Mouse (Mus musculus) bone marrow macrophage, adult 2 months (primary cell): ENCODE results near the gene Hephl1. TPM values are rescaled to one million over a fixed set of nuclear protein-coding genes. Genes with fewer than 3 reads are reported as not detected.
A peak's percentile ranks its signal among the peaks of the same experiment; 100 is the strongest.

Source experiments
- H3K27ac ChIP-seq: 2 replicates; pipeline ENCODE4 v1.5.1; 2012; ENCODE audit warnings: low read depth, low read length; ENCODE audit not compliant: insufficient read depth
- H3K4me1 ChIP-seq: 2 replicates; pipeline ENCODE4 v1.6.1; 2012; ENCODE audit warnings: low read length; ENCODE audit not compliant: control insufficient read depth, insufficient read depth
- H3K4me3 ChIP-seq: 2 replicates; pipeline ENCODE4 v1.5.1; 2012; ENCODE audit warnings: mild to moderate bottlenecking, low read length, moderate library complexity; ENCODE audit not compliant: insufficient read depth
- CTCF ChIP-seq: IDR thresholded peaks from 2 replicates; pipeline ENCODE4 v1.5.1; 2012; ENCODE audit warnings: low read depth, mild to moderate bottlenecking, low read length, moderate library complexity
- POLR2A ChIP-seq: IDR thresholded peaks from 2 replicates; pipeline ENCODE4 v1.6.1; 2012; ENCODE audit warnings: mild to moderate bottlenecking, low read depth, low read length, borderline replicate concordance
- polyA plus RNA-seq: library from polyadenylated mRNA; stranded (reverse); fragments of >200 nt; gene quantifications from 2 replicates; pipeline ENCODE4 v1.2.4, GENCODE M21; 2012; ENCODE audit not compliant: missing spikeins, insufficient read depth, insufficient read length

Gene Hephl1
- polyA plus RNA-seq, 1 experiment, result not detected

DNA sequence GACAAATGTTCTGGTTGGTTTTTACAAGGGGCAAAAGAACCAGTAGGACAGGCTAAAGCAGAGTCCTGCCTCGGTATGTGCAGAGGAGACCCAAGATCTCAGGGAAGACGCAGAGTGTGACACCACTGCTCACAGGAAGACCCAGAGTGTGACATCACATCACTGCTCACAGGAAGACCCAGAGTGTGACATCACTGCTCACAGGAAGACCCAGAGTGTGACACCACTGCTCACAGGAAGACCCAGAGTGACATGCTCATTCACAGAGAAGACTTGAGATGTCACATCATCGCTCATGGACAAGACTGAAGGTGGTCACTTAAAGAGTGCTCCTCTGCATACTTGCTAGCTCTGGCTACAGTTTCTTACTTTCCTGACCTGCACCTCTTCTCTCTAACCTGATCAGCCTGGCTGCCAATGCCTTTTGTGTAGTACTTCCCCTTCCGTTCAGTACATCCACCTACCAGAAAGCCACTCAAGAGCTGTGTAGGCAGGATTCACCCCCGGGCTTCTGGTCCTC is 91.3 kb downstream of the Hephl1 start:
- no peak for TF ChIP-seq CTCF
- TF ChIP-seq POLR2A, result no peak
- peaks cover 10% of the 10 kb centered on the region for H3K4me1 ChIP-seq
- H3K4me3 ChIP-seq, result no peak overlapping the region
- no peak overlapping the region for H3K27ac ChIP-seq

DNA sequence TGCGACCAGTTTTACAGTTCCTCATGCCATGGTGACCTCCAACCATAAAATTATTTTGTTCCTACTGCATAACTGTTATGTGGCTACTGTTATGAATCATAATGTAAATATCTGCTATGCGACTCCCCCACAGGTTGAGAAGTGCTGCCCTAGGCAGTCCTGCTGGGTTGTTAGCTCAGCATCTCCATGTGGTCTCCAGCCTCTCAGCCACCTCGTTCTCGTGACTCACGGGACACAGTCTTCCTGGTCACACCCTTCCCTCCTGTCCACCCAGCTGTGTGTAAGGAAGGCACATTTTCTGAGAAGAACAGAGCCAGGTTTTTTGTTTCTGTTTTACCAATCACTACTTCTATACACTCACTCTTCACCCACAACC is 93.2 kb downstream of the Hephl1 start:
- TF ChIP-seq POLR2A (no peak), CTCF (no peak)
- no peak overlapping the region for H3K27ac ChIP-seq
- H3K4me1 ChIP-seq, result peaks cover 10% of the 10 kb centered on the region
- no peak overlapping the region for H3K4me3 ChIP-seq

DNA sequence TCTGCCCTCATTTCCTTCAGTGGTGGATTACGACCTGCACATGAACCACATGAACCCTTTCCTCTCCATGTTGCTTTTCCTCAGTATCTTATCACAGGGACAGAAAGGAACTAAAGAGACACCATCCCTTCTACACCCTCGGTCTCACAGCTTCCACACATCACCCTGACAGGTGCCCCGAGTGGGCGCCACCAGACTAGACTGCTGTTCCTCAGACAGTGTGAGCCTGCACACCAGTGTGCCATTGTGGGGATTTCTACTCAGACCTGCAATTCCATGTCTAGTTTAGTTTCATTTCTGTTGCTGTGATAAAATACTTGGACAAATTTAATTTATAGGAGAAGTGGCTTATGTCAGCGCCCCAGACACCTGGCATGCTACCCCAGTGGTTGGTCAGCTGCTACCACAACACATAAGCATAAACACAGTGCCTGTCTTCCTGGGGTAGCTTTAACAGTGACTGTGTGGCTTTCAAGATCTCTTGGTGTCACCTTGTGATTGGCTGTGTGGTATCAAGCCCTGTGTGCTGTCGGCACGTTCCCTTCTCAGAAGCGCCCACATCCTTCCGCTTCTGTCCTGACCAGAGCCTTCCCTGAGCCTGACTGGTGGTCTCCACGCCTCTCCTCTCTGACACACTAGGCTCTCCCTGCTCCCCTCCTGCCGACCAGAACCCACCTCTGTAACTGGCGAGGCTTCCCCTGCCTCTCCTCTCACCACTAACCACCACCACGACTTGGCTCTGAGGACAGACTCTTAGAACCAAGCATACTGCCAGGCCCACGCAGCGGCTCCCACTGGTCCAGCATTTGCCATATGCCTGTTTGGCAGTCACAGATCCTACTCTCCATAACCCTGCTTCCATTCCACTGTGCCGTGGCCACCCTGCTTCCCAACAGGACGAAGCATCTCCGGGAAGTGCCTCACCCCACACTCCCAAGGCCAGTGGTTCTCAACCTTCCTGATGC is 93.8 kb downstream of the Hephl1 start:
- no peak overlapping the region for H3K4me3 ChIP-seq
- H3K4me1 ChIP-seq, result peaks cover 10% of the 10 kb centered on the region
- no peak overlapping the region for H3K27ac ChIP-seq
- TF ChIP-seq CTCF (no peak), POLR2A (no peak)

DNA sequence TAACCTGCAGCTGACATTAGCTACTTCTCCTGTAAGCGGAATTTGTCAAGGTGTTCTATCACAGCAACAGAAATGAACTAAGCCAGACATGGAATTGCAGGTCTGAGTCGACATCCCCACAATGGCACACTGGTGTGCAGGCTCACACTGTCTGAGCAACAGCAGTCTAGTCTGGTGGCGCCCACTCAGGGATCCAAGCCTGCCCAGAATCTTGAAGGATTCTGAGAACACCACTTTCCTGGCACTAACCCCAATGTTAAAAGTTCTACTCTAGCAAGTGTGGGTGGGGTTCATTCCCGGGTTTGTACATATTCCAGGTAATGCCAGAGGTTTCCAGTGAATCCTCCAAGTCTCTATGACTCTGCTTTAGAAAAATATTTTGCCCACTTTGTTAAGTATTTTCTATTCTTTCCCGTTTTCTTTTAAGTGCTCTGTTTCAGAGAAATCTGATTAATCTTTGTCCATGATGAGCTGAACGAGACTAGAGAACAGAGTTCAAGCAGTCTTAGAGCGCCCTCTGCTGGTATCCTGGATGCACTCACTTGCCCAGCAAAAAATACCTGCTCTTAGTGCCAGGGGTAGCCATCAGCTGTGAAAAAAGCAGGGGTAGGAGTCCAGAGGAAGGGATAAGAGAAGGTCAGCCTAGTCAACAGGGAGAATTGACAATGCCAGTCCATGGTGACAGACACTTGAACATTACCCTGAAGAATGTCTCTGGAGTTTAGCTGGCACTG is 96.5 kb downstream of the Hephl1 start:
- H3K4me3 ChIP-seq, result no peak overlapping the region
- TF ChIP-seq POLR2A, result no peak
- peak; percentile 73 for TF ChIP-seq CTCF
- H3K4me1 ChIP-seq, result peaks cover 17% of the 10 kb centered on the region
- no peak overlapping the region for H3K27ac ChIP-seq

DNA sequence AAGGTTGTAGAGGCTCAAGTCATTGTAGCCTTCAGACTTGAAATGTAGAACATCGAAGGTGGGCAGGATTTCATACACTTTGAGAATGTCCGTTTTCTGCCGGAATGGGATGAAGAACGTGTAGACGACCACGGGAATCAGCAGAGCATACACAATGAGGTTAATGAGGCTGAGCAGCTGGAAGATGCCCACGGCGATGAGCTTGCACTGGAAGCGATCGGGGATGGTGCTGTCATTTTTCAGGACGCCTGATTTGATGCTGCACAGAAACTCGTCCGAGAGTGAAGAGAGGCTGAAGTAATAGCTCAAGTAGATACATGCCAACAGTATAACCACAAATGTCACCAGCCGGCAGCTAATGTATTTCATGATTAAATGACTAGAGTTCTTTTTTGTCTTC is 104.3 kb downstream of the Hephl1 start:
- Histone ChIP-seq H3K4me3 (no peak overlapping the region), H3K27ac (no peak overlapping the region)

DNA sequence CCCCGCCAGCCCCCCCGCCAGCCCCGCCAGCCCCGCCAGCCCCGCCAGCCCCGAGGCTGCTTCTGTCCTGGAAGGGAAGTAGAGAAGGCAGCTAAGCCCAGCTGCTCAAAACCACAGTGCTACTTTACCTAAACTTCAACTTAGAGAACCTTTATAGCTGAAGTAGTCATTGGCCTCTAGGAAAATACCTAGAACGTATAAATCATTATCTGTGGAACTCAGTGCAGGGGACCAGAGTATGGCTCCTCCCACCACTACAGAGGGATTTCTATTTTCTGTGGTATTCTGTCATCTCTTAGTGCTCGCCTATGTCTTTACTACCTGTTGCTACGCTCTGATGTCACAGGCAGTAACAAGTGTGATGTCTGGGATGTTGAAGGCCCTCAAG is 107.6 kb downstream of the Hephl1 start:
- no peaks in the 10 kb centered on the region for H3K4me1 ChIP-seq

More for the DNA sequence above, 104.3 kb downstream of the Hephl1 start:
- H3K4me1 ChIP-seq, result peaks cover 12% of the 10 kb centered on the region
- TF ChIP-seq POLR2A (no peak), CTCF (no peak)

DNA sequence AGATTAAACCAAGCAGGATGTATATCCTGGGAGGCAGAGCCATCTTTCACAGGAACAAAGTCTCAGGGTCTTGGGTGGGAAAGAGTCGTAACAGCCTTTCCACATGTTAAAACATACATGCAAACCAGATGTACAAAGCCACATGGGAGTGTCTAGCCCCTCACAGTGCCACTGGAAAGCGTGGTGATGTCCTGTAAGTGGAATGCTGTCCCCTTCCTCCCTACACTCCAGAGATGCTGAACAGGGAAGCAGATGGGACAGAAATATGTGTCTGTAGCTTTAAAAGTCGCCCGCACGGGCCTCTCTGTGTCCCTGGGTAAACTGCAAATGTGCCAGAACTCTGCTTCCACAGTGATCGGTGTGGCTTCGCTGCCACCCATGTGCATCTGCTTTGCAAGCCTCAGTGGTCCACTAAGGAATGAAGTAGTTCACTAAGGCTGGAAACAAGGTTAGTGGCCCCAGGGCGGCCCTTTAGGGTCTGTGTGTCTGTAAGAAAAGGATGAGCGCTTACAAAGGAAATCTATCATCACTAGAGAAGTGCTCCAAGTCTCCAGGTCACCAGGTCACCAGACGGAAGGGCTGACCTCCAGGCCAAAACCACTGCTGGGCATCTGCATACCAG is 108.1 kb downstream of the Hephl1 start:
- Histone ChIP-seq H3K4me1 (peaks cover 4% of the 10 kb centered on the region), H3K4me3 (no peak overlapping the region), H3K27ac (no peak overlapping the region)
- TF ChIP-seq POLR2A, result no peak
- TF ChIP-seq CTCF, result no peak

More for the DNA sequence above, 107.6 kb downstream of the Hephl1 start:
- Histone ChIP-seq H3K4me3 (no peak overlapping the region), H3K27ac (no peak overlapping the region)
- TF ChIP-seq POLR2A (no peak), CTCF (no peak)

DNA sequence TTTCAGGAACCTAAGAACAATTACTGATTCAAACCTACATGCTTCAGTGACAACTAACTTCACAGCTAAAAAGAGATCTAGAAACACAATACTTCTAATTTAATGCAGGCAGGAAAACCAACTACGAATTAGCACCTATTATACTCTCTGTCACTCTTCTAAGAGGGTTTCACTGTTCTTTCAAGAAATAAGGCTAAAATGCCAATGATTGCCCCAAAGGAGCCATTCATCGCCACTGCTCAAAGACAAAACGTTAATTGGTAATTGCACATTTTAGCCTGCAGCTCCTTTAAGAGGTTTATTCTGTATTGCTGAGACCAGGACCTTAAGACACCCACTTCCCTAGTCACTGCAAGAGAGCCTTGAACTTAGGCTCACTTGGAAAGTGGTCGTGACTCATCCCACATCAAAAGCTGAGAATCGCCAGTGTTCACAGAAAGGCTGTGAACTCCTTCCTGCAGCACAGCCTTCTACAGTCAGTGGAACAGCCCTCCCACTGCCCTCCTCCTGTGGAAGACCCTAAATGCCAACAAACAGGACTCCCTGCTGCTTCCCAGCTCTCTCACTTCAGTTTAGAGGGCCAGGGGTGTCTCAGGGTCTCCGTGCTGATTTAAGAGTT is 108.8 kb downstream of the Hephl1 start:
- no peak for TF ChIP-seq POLR2A
- TF ChIP-seq CTCF, result no peak
- Histone ChIP-seq H3K4me3 (no peak overlapping the region), H3K27ac (no peak overlapping the region), H3K4me1 (peaks cover 10% of the 10 kb centered on the region)

Other genes starting within 250 kb of the Hephl1 start
- gene Izumo1r, start 208.2 kb downstream of the Hephl1 start, polyA plus RNA-seq, result not detected in 2 replicates
- gene Panx1, start 66.6 kb downstream of the Hephl1 start, polyA plus RNA-seq, result 23.9 and 28.2 TPM in 2 replicates
- not detected in 2 replicates for gene Vstm5, start 126.9 kb upstream of the Hephl1 start, polyA plus RNA-seq
- 66.1 and 70.6 TPM in 2 replicates for gene Med17, start 167.8 kb upstream of the Hephl1 start, polyA plus RNA-seq
- 81.2 and 89.3 TPM in 2 replicates for gene Taf1d, start 194.1 kb upstream of the Hephl1 start, polyA plus RNA-seq
- 38.9 and 43.8 TPM in 2 replicates for gene 4931406C07Rik, start 194.3 kb upstream of the Hephl1 start, polyA plus RNA-seq
- gene Cep295, start 245.7 kb upstream of the Hephl1 start, polyA plus RNA-seq, result 24.5 and 26.2 TPM in 2 replicates